Mouse (Mus musculus): ENCODE data around the gene Slc9a1. TPM values are rescaled to one million over a fixed set of nuclear protein-coding genes. Genes with fewer than 3 reads are reported as not detected.

Slc9a1 gene
- total RNA-seq, 2 experiments from 2014 or later: 10.0 to 11.4 TPM

Small RNA genes lying within 50 kb of the gene (microRNA-seq; reads per million reads assigned to microRNA genes)
- 4.1 reads per million, percentile 6 among the genes with 10 or more reads in this experiment for gene Mir5122

Other genes starting within 250 kb of the Slc9a1 start
- 10 to 100 TPM; 29.1 to 33.3 TPM for gene Wasf2, start 239.2 kb upstream of the Slc9a1 start, total RNA-seq (2021)
- not detected for gene Cd164l2, start 157.6 kb upstream of the Slc9a1 start, total RNA-seq (2021)
- gene Gpr3, start 157.2 kb upstream of the Slc9a1 start, total RNA-seq (2021): not detected
- gene Map3k6, start 128.9 kb upstream of the Slc9a1 start, total RNA-seq (2021): 10 to 100 TPM in 1 of 2 experiments, 1 to 10 TPM in 1; 8.8 to 11.4 TPM
- gene Sytl1, start 106.6 kb upstream of the Slc9a1 start, total RNA-seq (2021): under 1 TPM; 0.12 to 0.14 TPM
- 10 to 100 TPM; 26.8 to 26.9 TPM for gene Tmem222, start 91.9 kb upstream of the Slc9a1 start, total RNA-seq (2021)
- 100 to 1,000 TPM in 1 of 2 experiments, 10 to 100 TPM in 1; 99.6 to 102 TPM for gene Wdtc1, start 16.2 kb upstream of the Slc9a1 start, total RNA-seq (2021)
- 1 to 10 TPM; 1.1 to 2.2 TPM for gene Tent5b, start 110.4 kb downstream of the Slc9a1 start, total RNA-seq (2021)
- 1 to 10 TPM; 1.1 to 1.3 TPM for gene Trnp1, start 128.8 kb downstream of the Slc9a1 start, total RNA-seq (2021)
- not detected for gene Kdf1, start 149.3 kb downstream of the Slc9a1 start, total RNA-seq (2021)
- gene Nudc, start 176.3 kb downstream of the Slc9a1 start, total RNA-seq (2021): 10 to 100 TPM; 54.7 to 54.8 TPM
- gene Nr0b2, start 183.7 kb downstream of the Slc9a1 start, total RNA-seq (2021): not detected
- gene Gpatch3, start 205.0 kb downstream of the Slc9a1 start, total RNA-seq (2021): 1 to 10 TPM; 2.8 to 4.0 TPM
- 1 to 10 TPM; 5.8 to 5.9 TPM for gene Gpn2, start 214.7 kb downstream of the Slc9a1 start, total RNA-seq (2021)
- 1 to 10 TPM in 1 of 2 experiments, under 1 TPM in 1; 0.91 to 1.7 TPM for gene Sfn, start 232.5 kb downstream of the Slc9a1 start, total RNA-seq (2021)

Measured in gastrocnemius, adult 18-20 months (tissue).